Mouse (Mus musculus): ENCODE data around the gene Lnpep.
A peak's percentile ranks its signal among the peaks of the same experiment; 100 is the strongest.

The Lnpep gene

DNA sequence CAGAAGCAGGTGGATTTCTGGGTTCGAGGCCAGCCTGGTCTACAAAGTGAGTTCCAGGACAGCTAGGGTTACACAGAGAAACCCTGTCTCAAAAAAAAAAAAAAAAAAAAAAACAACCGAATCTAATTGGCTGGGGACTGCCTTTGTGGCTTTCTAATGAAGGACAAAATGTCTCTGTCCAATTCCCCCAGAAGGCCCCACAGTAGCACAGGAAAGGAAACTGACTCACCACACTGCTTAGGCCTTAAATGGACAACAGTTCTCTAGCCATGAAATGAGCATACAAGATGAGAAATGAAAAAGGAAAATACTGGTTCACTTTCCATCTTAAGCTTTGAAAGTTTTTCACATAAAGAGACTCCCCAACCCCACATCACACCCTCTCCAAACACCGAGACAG lies 15.3 kb downstream of the Lnpep start:
- no peak for DNase-seq (ENCODE audit: low spot score in 2 of 2)

DNA sequence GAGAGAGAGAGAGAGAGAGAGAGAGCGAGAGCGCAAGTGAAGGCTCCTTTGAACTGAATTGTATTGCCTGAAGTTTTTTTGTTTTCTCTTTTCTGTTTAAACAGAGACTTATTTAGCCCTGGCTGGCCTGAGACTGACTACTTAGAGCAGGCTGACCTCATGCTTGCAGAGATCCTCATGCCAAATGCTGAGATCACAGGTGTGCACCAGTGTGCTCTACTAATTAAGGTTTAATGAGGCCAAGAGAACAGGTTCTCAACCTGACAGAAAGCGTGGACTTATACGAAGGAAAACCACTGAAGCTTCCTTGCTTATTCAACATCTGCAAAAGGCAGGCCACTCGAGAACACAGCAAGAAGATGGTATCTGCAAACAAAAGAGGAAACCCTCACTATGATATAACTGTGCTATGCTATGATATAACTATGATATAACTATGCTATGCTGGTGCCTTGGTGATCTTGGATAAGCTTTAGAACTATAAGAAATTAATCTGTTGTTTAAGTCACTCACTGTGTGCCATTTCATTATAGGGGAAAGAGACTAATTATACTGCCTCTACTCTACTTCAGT lies 16.3 kb downstream of the Lnpep start:
- DNase-seq (ENCODE audit: low spot score in 2 of 2): no peak

- DNase-seq (ENCODE audit: low spot score in 2 of 2): no peak
Measured at GRCm38 (mm10) chr17:17604554-17604953, 20.3 kb downstream of the Lnpep start.

DNA sequence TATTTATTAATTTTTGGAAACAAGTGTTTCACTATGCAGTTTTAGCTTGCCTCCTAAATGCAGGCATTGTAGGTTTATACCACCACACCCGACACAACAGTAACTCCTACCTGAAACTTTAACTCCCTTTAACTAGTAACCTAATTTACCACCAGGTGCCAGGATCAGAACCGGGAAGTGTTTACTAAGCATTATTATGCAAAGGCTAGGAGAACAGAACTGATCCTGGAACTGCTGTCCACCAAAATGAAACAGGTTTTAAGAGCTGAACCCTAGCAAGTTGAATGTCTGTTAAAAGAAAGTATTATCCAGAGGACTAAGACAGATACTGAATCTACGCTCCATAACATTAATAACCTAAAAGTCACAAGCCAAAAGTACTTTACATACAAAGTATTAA lies 21.2 kb downstream of the Lnpep start:
- no peak for DNase-seq (ENCODE audit: low spot score in 2 of 2)

- no peak for DNase-seq (ENCODE audit: low spot score in 2 of 2)
Measured at GRCm38 (mm10) chr17:17602786-17603185, 22.1 kb downstream of the Lnpep start.

DNA sequence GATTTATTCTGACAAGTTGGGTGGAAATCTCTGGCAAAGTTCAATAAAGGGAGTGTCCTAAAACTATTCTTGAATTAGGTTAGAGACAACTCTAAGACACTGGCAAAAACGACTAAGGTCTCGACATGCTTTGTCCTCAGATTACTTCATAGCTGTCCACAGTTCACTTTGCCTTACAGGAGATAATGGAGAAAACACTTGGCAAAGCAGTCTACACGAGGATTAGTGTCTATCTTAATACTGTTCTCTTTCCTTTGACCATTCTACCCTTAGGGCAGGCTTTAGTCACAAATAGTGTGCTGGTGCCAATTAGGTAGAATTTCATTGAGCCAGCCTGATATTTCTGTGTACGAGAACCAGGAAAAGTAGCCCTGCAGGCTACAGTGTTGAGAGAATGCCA lies 22.5 kb downstream of the Lnpep start:
- no peak for DNase-seq (ENCODE audit: low spot score in 2 of 2)

DNA sequence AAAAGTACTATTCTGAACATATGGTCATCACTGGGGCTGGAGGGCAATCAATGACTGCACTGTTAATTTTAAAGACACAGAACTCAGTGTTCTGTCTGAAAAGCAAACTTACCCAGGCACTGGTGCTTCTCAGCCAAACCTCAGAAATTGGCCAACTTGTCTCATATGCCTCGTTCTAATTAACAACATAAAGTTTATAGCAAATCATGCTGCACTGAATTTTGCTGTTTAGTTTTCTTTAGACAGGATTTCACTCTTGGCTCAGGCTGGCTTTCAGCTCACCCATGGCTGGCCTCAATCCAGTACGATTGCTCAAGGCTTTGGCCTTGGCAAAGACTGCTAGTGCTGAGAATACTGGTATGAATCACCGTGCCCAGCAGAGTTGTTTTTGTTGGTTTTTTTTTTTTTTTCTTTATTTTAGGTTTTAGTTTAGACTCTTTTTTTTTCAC lies 24.0 kb downstream of the Lnpep start:
- DNase-seq (ENCODE audit: low spot score in 2 of 2): peak in 1 of 2 experiments; percentile 39

DNA sequence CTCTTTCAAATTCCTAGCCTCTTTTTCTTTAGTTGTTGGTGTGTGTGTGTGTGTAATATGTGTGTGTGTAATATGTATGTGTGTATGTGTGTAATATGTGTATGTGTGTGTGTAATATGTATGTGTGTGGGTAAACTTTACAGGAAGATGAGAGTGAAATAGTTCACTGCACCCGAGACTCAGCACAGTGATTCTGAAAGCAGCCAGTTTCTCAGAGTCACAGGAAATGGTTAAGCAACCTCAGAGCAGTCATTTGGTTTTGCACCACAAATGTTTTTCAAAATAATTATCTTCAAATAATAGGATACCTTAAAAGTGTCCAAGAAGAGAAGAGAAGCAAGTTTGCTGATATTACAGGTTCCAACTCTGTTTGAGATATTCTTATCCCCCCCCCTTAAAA lies 24.8 kb downstream of the Lnpep start:
- no peak for DNase-seq (ENCODE audit: low spot score in 2 of 2)

DNA sequence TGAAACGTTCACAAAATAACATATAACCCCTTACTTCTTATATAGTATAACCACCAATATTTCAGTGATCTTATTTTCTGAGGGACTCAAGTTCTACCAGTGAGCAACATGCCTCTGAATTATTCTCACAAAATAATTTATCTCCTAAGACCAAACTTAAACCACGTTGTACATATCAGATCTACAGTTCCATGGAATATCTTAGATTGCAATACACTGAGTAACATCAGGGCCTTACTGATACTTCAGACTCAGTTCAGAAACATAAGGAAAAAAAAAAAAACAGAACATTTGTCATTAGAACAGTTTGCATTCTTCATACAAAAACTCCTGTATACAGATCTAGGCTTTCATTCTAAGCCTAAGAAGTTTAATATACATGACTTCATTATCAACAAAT lies 26.5 kb downstream of the Lnpep start:
- no peak for DNase-seq (ENCODE audit: low spot score in 2 of 2)

DNA sequence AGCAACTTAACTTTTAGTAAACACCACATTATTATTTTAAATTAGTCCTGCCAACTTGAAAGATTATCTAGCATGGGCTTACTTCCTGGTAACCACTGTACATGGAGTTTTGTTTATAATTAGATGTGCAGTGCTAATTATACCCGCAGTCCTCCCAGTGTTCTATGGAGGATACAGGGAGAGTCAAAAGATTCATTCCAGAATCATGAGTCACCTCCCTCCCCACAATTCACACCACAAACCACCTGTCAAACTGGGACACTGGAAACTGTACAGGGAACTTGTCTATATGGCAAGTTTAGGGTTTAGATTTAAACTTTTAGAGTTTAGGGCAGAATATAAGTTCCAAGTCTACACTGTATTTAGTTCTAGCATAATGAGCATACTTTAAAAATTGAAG lies 31.9 kb downstream of the Lnpep start:
- DNase-seq (ENCODE audit: low spot score in 2 of 2): no peak

- no peak for DNase-seq (ENCODE audit: low spot score in 2 of 2)
Measured at GRCm38 (mm10) chr17:17587333-17588047, 37.4 kb downstream of the Lnpep start.

DNA sequence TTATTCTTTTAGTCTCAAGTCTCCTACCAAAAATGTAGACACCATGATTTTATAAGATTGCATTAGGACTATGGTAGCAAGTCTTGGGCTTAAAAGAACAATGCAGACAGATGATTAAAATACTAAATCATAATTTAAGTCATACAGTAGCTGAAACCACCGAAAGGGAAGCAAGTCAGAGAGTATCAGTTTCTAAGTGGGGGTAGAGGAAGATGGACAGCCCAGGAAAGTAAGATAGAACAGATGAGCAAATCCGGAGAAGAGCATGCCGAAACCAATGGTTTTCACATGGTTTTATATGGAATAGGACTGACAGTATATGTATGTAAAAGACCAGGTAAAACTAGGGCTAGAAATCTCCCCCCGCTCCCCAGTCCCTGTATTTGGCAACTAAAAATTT lies 39.7 kb downstream of the Lnpep start:
- DNase-seq (ENCODE audit: low spot score in 2 of 2): no peak

GRCm38 (mm10) chr17:17583896-17584295 lies 41.0 kb downstream of the Lnpep start:
- DNase-seq (ENCODE audit: low spot score in 2 of 2): no peak

GRCm38 (mm10) chr17:17581234-17581633 lies 43.6 kb downstream of the Lnpep start:
- DNase-seq (ENCODE audit: low spot score in 2 of 2): no peak

DNA sequence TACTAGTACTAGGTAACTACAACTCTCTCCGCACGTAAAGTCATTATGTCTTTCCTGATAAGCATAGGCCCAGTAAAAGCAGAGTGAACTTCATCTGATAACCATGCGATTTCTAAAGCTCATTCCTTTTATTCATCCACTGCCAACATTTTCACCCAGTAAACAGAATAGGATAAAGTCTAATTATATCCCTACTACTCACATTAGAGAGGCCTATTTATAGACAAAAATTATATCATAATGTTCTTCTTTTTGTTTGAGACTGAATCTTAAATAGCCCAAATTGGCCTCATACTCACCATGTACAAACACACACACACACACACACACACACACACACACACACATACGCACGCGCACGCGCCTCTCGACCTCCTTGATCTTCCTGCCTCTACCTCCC lies 48.5 kb downstream of the Lnpep start:
- no peak for DNase-seq (ENCODE audit: low spot score in 2 of 2)

DNA sequence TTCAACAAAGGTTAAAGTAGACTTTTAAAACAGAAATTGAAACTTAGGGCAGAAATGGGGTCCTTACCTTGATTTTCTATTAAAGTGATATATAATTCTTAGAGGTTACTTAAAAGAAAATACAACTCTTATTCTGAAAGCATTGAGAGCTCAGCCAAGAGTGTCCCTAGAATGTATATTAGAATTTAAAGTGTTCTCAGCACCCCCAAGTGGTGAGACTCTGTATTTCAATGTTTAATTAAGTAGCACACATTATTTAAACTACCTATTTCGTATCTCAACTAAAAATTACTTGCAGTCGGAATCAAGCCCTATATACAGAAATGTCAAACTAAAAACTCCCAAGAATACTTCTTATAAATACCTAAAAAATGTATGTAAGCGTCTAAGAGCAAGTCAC lies 57.8 kb downstream of the Lnpep start:
- DNase-seq (ENCODE audit: low spot score in 2 of 2): no peak

GRCm38 (mm10) chr17:17548958-17549357 lies 75.9 kb downstream of the Lnpep start:
- no peak for DNase-seq (ENCODE audit: low spot score in 2 of 2)

- no peak for DNase-seq (ENCODE audit: low spot score in 2 of 2)
Measured at GRCm38 (mm10) chr17:17531338-17531737, 93.5 kb downstream of the Lnpep start.

- DNase-seq (ENCODE audit: low spot score in 2 of 2): no peak
Measured at GRCm38 (mm10) chr17:17516384-17517016, 108.3 kb downstream of the Lnpep start.

DNA sequence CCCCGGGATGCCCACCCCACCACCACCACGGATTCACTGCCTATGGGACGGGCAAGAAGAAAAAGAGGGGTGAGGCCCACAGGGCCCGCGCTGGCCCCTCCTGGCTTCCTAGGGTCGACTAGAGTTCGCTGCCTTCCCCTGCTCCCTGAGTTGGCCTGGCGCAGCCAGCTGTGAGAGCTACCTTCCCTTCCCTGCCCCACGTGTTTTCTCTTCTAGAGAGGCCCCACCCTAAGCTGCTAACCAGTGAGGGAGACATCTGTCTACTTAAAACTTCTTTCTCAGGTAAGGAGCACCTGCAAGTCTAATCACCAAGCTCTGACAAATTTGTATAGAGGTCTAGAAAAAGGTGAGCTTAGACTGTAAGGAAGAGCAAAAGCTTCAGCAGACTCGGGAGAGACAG lies 118.2 kb downstream of the Lnpep start:
- DNase-seq (ENCODE audit: low spot score in 2 of 2): no peak

DNA sequence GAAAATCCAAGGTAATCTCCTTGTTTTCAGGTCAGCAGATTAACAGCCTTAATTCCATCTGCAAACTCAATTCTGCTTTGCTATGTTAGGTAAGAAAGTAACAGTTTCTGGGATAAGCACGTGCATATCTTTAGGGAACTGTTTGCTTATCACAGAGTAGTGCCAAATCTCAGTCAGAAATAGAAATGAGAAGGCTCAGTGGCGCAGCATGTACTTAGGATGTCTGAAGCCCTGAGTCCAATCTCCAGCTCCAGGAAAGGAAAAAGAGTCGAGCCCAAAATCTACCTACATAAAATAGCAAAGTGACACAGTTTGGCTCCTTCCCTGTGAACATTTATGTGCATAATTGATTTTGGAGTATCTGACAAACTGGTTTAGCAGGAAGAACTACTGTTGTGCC lies 125.6 kb downstream of the Lnpep start:
- DNase-seq (ENCODE audit: low spot score in 2 of 2): no peak

GRCm38 (mm10) chr17:17498848-17499247 lies 126.0 kb downstream of the Lnpep start:
- DNase-seq (ENCODE audit: low spot score in 2 of 2): no peak

GRCm38 (mm10) chr17:17496730-17497129 lies 128.1 kb downstream of the Lnpep start:
- DNase-seq (ENCODE audit: low spot score in 2 of 2): no peak

All from cerebellum, postnatal 4 days (tissue).